Mouse (Mus musculus) cerebellum, adult 2 months (tissue): Measurements from ENCODE around the gene Ikbip. TPM values are rescaled to one million over a fixed set of nuclear protein-coding genes. Genes with fewer than 3 reads are reported as not detected.

Experiments used
- DNase-seq, 2 experiments: peaks; one replicate each; pipeline ENCODE4 v3.0.0; 2021
- H3K27ac ChIP-seq: fragments of 200-500 bp; 2 replicates; pipeline ENCODE4 v1.5.1; 2012; ENCODE audit warnings: low read length, control low read depth, inconsistent platforms; ENCODE audit not compliant: insufficient read depth
- H3K27me3 ChIP-seq: fragments of 200-500 bp; 2 replicates; pipeline ENCODE4 v1.6.1; 2012; ENCODE audit warnings: inconsistent platforms, mild to moderate bottlenecking, low read length, moderate library complexity; ENCODE audit not compliant: control insufficient read depth, insufficient read depth
- H3K4me1 ChIP-seq: fragments of 200-500 bp; 2 replicates; pipeline ENCODE4 v1.6.1; 2011; ENCODE audit warnings: low read length; ENCODE audit not compliant: control insufficient read depth, insufficient read depth
- H3K4me3 ChIP-seq: fragments of 200-500 bp; replicated peaks from 2 replicates; pipeline ENCODE3; 2011; ENCODE audit warnings: mild to moderate bottlenecking, low read depth, low read length, control low read depth; ENCODE audit not compliant: insufficient read depth
- CTCF ChIP-seq: fragments of 200-500 bp; IDR thresholded peaks from 2 replicates; pipeline ENCODE4 v1.5.1; 2011; ENCODE audit warnings: low read depth, mild to moderate bottlenecking, control low read depth, low read length, moderate library complexity, borderline replicate concordance; ENCODE audit not compliant: insufficient read depth
- POLR2A ChIP-seq: fragments of 200-500 bp; IDR thresholded peaks from 2 replicates; pipeline ENCODE4 v1.6.1; 2011; ENCODE audit warnings: low read length, control low read depth, borderline replicate concordance; ENCODE audit not compliant: insufficient read depth
- whole genome bisulfite sequencing: fragments of 180-500 bp; shearing (Covaris S2); methylation state at CpG from one replicate; pipeline ENCODE4 v1.1.7; 2018; 5-methylcytosine and 5-hydroxymethylcytosine counted together
- polyA plus RNA-seq: library from polyadenylated mRNA; depleted of rRNA; stranded (reverse); fragments of >200 nt; gene quantifications from 2 replicates; pipeline ENCODE4 v1.2.3, GENCODE M21; 2012; rRNA removed

Gene Ikbip
- polyA plus RNA-seq, 1 experiment, result 15.7 TPM

DNA sequence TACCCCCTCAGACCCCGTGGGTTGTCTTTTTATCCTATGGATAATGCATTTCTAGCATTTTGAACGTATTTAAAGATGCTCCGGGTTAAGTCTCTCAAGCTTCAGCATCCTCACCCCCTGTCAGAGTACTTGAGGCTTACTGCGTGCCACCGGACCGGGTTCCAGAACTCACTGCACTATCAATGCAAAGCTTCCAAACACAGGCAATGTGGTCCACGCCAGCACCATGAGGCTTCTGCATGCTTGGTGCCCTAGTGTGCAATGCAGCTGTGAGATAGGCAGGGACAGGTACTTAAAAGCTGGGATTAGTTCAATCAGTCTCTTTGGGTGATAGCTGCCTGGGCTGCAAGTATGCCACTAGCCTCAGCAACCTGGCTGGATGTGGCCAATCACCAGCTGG lies 62.7 kb downstream of the Ikbip start:
- DNase-seq, result no peak
- TF ChIP-seq POLR2A (no peak), CTCF (no peak)
- no peaks in the 10 kb centered on the region for H3K4me1 ChIP-seq
- H3K4me3 ChIP-seq, result no peak overlapping the region
- H3K27me3 ChIP-seq, result no peaks in the 10 kb centered on the region; the same call in 1 of the 2 replicates
- 97% methylated on average over 7 of the region's 7 CpGs for WGBS
- H3K27ac ChIP-seq, result no peak overlapping the region

Other genes starting within 250 kb of the Ikbip start
- 5.8 and 6.5 TPM in 2 replicates for gene Apaf1, start 170 bp upstream of the Ikbip start, polyA plus RNA-seq
- 772 and 804 TPM in 2 replicates for gene Slc25a3, start 41.1 kb downstream of the Ikbip start, polyA plus RNA-seq
- 47.5 and 49.8 TPM in 2 replicates for gene Tmpo, start 98.4 kb downstream of the Ikbip start, polyA plus RNA-seq